Mouse (Mus musculus): ENCODE measurements at regions not wholly inside any gene's neighbourhood (a gene's known extent, or its start where the extent isn't known, plus 50 kb on each side); places are given as distances from the start of the nearest gene placed in this dataset.

DNA sequence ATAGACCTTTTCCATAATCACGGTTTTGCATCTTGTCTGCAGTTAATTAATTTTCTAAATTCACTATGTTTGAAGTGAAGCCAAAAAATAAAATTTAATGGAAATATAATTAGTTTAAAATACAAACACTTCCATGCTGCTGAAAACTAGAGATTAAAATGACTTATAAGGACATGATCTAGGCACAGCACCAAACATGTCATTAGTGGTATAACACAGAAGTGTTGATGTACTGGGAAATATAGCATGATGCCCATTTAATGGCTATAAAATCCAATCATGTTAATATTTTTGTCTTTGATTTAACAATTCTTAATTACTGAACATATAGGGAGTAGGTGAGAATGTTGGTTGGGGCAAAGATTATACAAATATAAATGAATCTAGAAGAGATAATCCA is 487.5 kb upstream of the Gm38303 start:
- DNase-seq = no peak

DNA sequence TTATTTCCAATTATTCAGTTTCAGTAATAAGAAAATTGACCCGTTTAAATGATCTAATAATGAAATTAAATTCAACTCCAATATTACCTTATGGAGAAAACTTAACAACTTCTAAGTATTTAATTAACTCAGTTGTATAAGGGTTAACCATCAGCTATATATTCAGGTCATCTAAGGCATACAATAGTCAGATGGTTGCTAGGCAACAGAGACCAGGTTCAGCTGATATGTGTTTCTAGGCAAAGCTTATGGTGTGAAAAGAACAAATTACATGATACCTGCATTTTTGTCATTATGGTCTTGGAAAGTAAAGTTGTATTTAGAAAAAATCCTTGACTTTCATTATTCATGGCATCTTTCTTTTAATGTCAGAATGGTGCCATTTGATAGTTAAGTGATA is 487.1 kb upstream of the Gm38303 start:
- DNase-seq = no peak

- peak; percentile 13 for DNase-seq
Observed at GRCm38 (mm10) chr3:10776258-10776995, 440.9 kb upstream of the Gm38303 start.
